ENCODE assay signal across 12 mouse cellular contexts in the genomic region with DNA sequence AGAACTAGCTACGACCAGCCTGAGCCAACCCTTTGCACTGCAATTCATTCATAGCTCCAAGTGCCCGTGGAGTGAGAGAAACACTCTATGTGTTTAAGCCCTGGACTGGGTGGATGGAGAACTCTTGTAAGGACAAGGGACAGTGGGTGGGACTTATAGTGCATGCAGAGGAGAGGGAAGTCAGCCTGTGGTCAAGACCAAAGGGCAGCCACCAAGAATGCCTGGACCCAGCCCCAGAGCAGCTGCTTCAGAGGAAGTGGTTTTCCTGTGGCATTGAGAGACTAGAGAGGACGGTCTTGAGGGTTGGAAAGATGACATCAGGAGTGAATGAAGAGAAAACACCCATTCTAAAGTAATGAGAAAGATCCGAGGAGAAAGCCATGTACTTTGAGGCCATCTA. TPM values are rescaled to one million over a fixed set of nuclear protein-coding genes. Genes with fewer than 3 reads are reported as not detected.
DNase-seq lines count a peak whose midpoint lies in the region; ATAC-seq and TF ChIP-seq lines count a peak whose summit lies in the region.
"Had no signal": no experiment of that assay in that cellular context is flagged by ENCODE, and none has a peak within 500 bp of the region (broad histone marks: within the 10 kb centered on the region; RNA-seq: fewer than 3 reads in every experiment).

No protein-coding gene starts in this region.

- DNase-seq in adrenal gland, adult 2 months = peak; percentile 19
- DNase-seq in adrenal gland, postnatal 10 days = no peak
- DNase-seq in left cerebral cortex, adult 11 months (ENCODE audit: low spot score) = peak; percentile 11
- no peak for DNase-seq in left cerebral cortex, adult 8-10 months (ENCODE audit: low spot score in 2 of 2)
- DNase-seq in skeletal muscle tissue, adult 2 months (ENCODE audit: low read depth, low spot score) = peak; percentile 56
- no peak for DNase-seq in frontal cortex, postnatal 25 days (ENCODE audit: low spot score in 2 of 2)
- no peak for DNase-seq in thymus, adult 2 months
- DNase-seq: cerebellum, postnatal 10 days had no signal

- ATAC-seq in liver, embryonic 15.5 days (ENCODE audit: insufficient read depth) = peak; percentile 45

- peaks cover 17% of the 10 kb centered on the region for H3K4me1 ChIP-seq in liver, embryonic 15.5 days (replicated peaks)
- peaks cover 4% of the 10 kb centered on the region; the same call in 1 of the 2 replicates for H3K4me1 ChIP-seq in thymus, adult 2 months (replicated peaks; ENCODE audit: control insufficient read depth, insufficient read depth, low read length)

- peaks cover 15% of the 10 kb centered on the region for H3K27me3 ChIP-seq in liver, embryonic 15.5 days
- H3K27me3 ChIP-seq in thymus, adult 2 months (ENCODE audit: control insufficient read depth, insufficient read depth, low read length) = no peaks in the 10 kb centered on the region; the same call in 1 of the 2 replicates

- H3K27ac ChIP-seq in liver, embryonic 15.5 days (replicated peaks) = no peak overlapping the region
- no peak overlapping the region for H3K27ac ChIP-seq in thymus, adult 2 months (ENCODE audit: control insufficient read depth, insufficient read depth, low read length)
- H3K27ac ChIP-seq: stomach, embryonic 15.5 days had no signal

- no peaks in the 10 kb centered on the region for H3K36me3 ChIP-seq in liver, embryonic 15.5 days (replicated peaks)
- H3K36me3 ChIP-seq in thymus, adult 2 months (ENCODE audit: control insufficient read depth, insufficient read depth, low read length) = no peaks in the 10 kb centered on the region
- H3K36me3 ChIP-seq: stomach, embryonic 15.5 days had no signal

- WGBS in liver, embryonic 15.5 days (ENCODE audit: insufficient replicate concordance) = 25% methylated on average over 4 of the region's 4 CpGs
- WGBS in thymus, adult 2 months = 10% methylated on average over 4 of the region's 4 CpGs

- TF ChIP-seq POLR2A in thymus, adult 2 months (IDR thresholded peaks at IDR 0.05; ENCODE audit: control insufficient read depth, extremely low read depth, insufficient read depth, low read length, poor library complexity) = no peak

- no peak overlapping the region for H3K9ac ChIP-seq in liver, embryonic 15.5 days
- H3K9ac ChIP-seq: stomach, embryonic 15.5 days had no signal

- no peaks in the 10 kb centered on the region for H3K9me3 ChIP-seq in liver, embryonic 15.5 days (replicated peaks)
- H3K9me3 ChIP-seq: stomach, embryonic 15.5 days had no signal

- TF ChIP-seq CTCF in thymus, adult 2 months (IDR thresholded peaks at IDR 0.05; ENCODE audit: borderline replicate concordance, control insufficient read depth, extremely low read depth, insufficient read depth, low read length, poor library complexity) = no peak

- no peak overlapping the region for H3K4me2 ChIP-seq in liver, embryonic 15.5 days
- H3K4me2 ChIP-seq: stomach, embryonic 15.5 days had no signal

- H3K4me3 ChIP-seq in liver, embryonic 15.5 days (replicated peaks) = no peak overlapping the region
- H3K4me3 ChIP-seq in thymus, adult 2 months (ENCODE audit: control insufficient read depth, insufficient read depth, low read length) = no peak overlapping the region
- H3K4me3 ChIP-seq: stomach, embryonic 15.5 days had no signal

RNA-seq across cellular contexts. Expression of a gene that starts 5.2 kb away (rescaled TPM):
- 1 to 10 TPM; 1.3 to 2.2 TPM for total RNA-seq in adrenal gland, adult 2 months (2021)
- polyA plus RNA-seq in adrenal gland, adult 2 months (2012; rRNA removed) = 1.4 and 1.8 TPM in 2 replicates
- 1 to 10 TPM; 2.1 TPM for total RNA-seq in adrenal gland, postnatal 10 days (2021)
- 1 to 10 TPM; 1.2 to 3.3 (median 1.8) TPM for total RNA-seq in left cerebral cortex, adult 8-10 months (2022)
- 4.8 and 6.1 TPM in 2 replicates for polyA plus RNA-seq in liver, embryonic 15.5 days (2015; fragmentation: Nextera tagmentation; extraction: Ambion mirVana)
- 3.1 and 5.3 TPM in 2 replicates for polyA plus RNA-seq in thymus, adult 2 months (2012; rRNA removed)

RNA-seq across cellular contexts. Expression of a gene that starts 33.1 kb away (rescaled TPM):
- not detected for total RNA-seq in adrenal gland, adult 2 months (2021)
- not detected in 2 replicates for polyA plus RNA-seq in adrenal gland, adult 2 months (2012; rRNA removed)
- not detected for total RNA-seq in adrenal gland, postnatal 10 days (2021)
- total RNA-seq in left cerebral cortex, adult 8-10 months (2022) = not detected
- not detected in 2 replicates for polyA plus RNA-seq in liver, embryonic 15.5 days (2015; fragmentation: Nextera tagmentation; extraction: Ambion mirVana)
- polyA plus RNA-seq in thymus, adult 2 months (2012; rRNA removed) = not detected in 2 replicates
- total RNA-seq: heart, postnatal 36 days; left cerebral cortex, adult 18-20 months had no signal
- polyA plus RNA-seq: stomach, embryonic 15.5 days had no signal

RNA-seq across cellular contexts. Expression of a gene that starts 50.5 kb away (rescaled TPM):
- total RNA-seq in adrenal gland, adult 2 months (2021) = under 1 TPM in 1 of 2 experiments, not detected in 1; 0.21 TPM
- not detected in 2 replicates for polyA plus RNA-seq in adrenal gland, adult 2 months (2012; rRNA removed)
- not detected for total RNA-seq in adrenal gland, postnatal 10 days (2021)
- total RNA-seq in left cerebral cortex, adult 8-10 months (2022) = under 1 TPM in 2 of 4 experiments, not detected in 2; 0.11 to 0.13 TPM
- polyA plus RNA-seq in liver, embryonic 15.5 days (2015; fragmentation: Nextera tagmentation; extraction: Ambion mirVana) = not detected in 2 replicates
- not detected in 2 replicates for polyA plus RNA-seq in thymus, adult 2 months (2012; rRNA removed)
- total RNA-seq: left cerebral cortex, adult 18-20 months had no signal
- polyA plus RNA-seq: stomach, embryonic 15.5 days had no signal

Comparison
In these comparisons a context has a peak if more than half of its experiments do, and no peak if none do; other contexts are left out.
1. DNase-seq: peak in adrenal gland, adult 2 months (single experiment), left cerebral cortex, adult 11 months (single experiment) and skeletal muscle tissue, adult 2 months (single experiment); none in adrenal gland, postnatal 10 days (single experiment), left cerebral cortex, adult 8-10 months (0 of 2), frontal cortex, postnatal 25 days (0 of 2) and thymus, adult 2 months (single experiment).